Mouse (Mus musculus): ENCODE results near the gene Nudt19. TPM values are rescaled to one million over a fixed set of nuclear protein-coding genes. Genes with fewer than 3 reads are reported as not detected.
A peak's percentile ranks its signal among the peaks of the same experiment; 100 is the strongest.

Gene Nudt19
- polyA plus RNA-seq (2015; fragmentation: Nextera tagmentation; extraction: Ambion mirVana) = 96.0 and 105 TPM in 2 replicates

DNA sequence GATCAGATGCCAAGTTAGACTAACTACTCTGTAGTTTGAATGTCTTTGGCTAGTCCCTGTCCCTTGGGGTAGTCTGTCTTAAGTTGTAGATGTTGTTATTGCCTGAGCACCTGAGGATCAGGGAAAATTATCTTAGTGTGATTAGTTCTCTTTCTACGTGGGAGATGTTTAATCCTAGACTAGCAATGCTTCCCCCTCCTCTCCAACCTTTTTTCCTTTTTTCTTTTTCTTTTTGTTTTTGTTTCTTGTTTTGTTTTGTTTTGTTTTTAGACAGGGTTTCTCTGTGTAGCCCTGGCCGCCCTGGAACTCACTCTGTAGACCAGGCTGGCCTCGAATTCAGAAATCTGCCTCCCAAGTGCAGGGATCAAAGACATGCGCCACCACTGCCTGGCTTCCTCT, at the start of gene Nudt19:
Gene Nudt19 (minus strand): TSS at position 100 of the 399 bp plus-strand sequence.
- peaks cover 85% of the 10 kb centered on the region for H3K4me1 ChIP-seq (replicated peaks)

DNA sequence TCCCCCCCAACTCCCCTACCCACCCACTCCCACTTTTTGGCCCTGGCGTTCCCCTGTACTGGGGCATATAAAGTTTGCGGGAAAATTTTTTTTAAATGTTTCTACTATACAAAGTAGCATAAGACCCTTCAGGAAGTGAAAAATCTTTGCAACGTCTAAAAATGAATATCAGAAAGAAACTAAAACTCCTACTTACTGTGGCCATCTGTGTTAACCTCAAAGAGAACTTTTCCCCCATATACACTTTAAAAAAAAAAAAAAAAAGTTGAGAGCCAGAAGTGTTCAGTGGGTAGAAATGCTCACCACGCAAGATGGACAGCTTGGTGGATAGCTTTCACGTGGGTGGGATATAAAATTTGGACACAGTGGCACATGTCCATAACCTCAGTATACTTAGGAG, 46.7 kb upstream of the Nudt19 start:
- DNase-seq (no peak), ATAC-seq (ENCODE audit: low read depth) (no peak)
- H3K9ac ChIP-seq = no peak overlapping the region
- H3K4me3 ChIP-seq (replicated peaks) = no peak overlapping the region
- H3K36me3 ChIP-seq = peaks cover 81% of the 10 kb centered on the region
- no peak overlapping the region for H3K4me2 ChIP-seq
- H3K4me1 ChIP-seq (replicated peaks) = peaks cover 23% of the 10 kb centered on the region
- WGBS (ENCODE audit: insufficient replicate concordance) = 82% methylated on average over 5 of the region's 5 CpGs
- H3K27me3 ChIP-seq = no peaks in the 10 kb centered on the region
- no peaks in the 10 kb centered on the region for H3K9me3 ChIP-seq (replicated peaks)
- H3K27ac ChIP-seq = no peak overlapping the region

More for the DNA sequence above, at the start of gene Nudt19:
- H3K4me3 ChIP-seq (replicated peaks) = peak within 1 kb of the TSS; percentile 88
- H3K27me3 ChIP-seq = no peaks in the 10 kb centered on the region
- H3K9ac ChIP-seq = peak within 1 kb of the TSS; percentile 97
- DNase-seq = no peak
- peak within 1 kb of the TSS; percentile 95 for H3K4me2 ChIP-seq
- peak within 1 kb of the TSS; percentile 99 for H3K27ac ChIP-seq
- peaks cover 12% of the 10 kb centered on the region for H3K36me3 ChIP-seq
- no peaks in the 10 kb centered on the region for H3K9me3 ChIP-seq (replicated peaks)
- no peak for ATAC-seq (ENCODE audit: low read depth)
- 48% methylated on average over 4 of the region's 4 CpGs for WGBS (ENCODE audit: insufficient replicate concordance)

- H3K27ac ChIP-seq = peak overlapping the region; percentile 29; the same call in 1 of the 2 replicates
- peaks cover 23% of the 10 kb centered on the region for H3K4me1 ChIP-seq (replicated peaks)
- DNase-seq (peak; percentile 28), ATAC-seq (ENCODE audit: low read depth) (peak; percentile 85)
- no peaks in the 10 kb centered on the region for H3K9me3 ChIP-seq (replicated peaks)
- H3K9ac ChIP-seq = no peak overlapping the region
- WGBS (ENCODE audit: insufficient replicate concordance) = 48% methylated on average over 6 of the region's 6 CpGs
- H3K27me3 ChIP-seq = no peaks in the 10 kb centered on the region
- H3K4me3 ChIP-seq (replicated peaks) = no peak overlapping the region
- H3K4me2 ChIP-seq = no peak overlapping the region
- peaks cover 81% of the 10 kb centered on the region for H3K36me3 ChIP-seq
These were observed 45.0 kb upstream of the Nudt19 start for GRCm38 (mm10) chr7:35601106-35601505.

DNA sequence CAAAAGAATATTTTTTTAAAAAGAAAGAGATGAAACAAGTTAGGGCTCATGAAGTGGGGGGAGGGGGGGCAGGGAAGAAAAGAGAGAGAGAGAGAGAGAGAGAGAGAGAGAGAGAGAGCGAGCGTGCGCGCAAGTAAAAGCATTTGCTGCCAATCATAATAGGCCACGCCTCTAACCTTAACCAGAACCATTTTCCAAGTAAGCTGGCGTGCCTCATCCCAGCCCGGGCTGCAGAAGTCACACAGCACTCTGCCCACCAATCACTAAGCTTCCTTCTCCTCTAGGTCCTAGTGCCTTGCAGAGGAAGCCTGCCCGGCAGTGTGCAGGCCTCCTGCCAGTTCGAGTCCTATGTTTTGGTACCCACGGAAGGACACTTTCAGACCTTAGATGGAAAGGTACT, 43.9 kb upstream of the Nudt19 start:
- Histone ChIP-seq H3K36me3 (peaks cover 81% of the 10 kb centered on the region), H3K4me2 (no peak overlapping the region), H3K9me3 (replicated peaks) (no peaks in the 10 kb centered on the region), H3K4me3 (replicated peaks) (no peak overlapping the region), H3K9ac (no peak overlapping the region), H3K27me3 (no peaks in the 10 kb centered on the region), H3K4me1 (replicated peaks) (peaks cover 23% of the 10 kb centered on the region), H3K27ac (no peak overlapping the region)
- 84% methylated on average over 10 of the region's 10 CpGs for WGBS (ENCODE audit: insufficient replicate concordance)
- no peak for ATAC-seq (ENCODE audit: low read depth)
- no peak for DNase-seq

- no peak overlapping the region for H3K4me3 ChIP-seq (replicated peaks)
- no peak overlapping the region for H3K4me2 ChIP-seq
- ATAC-seq (ENCODE audit: low read depth) (no peak), DNase-seq (no peak)
- H3K9ac ChIP-seq = no peak overlapping the region
- H3K9me3 ChIP-seq (replicated peaks) = no peaks in the 10 kb centered on the region
- peaks cover 23% of the 10 kb centered on the region for H3K4me1 ChIP-seq (replicated peaks)
- H3K27ac ChIP-seq = no peak overlapping the region
- WGBS (ENCODE audit: insufficient replicate concordance) = 87% methylated on average over 9 of the region's 9 CpGs
- H3K27me3 ChIP-seq = no peaks in the 10 kb centered on the region
- H3K36me3 ChIP-seq = peaks cover 82% of the 10 kb centered on the region
These were observed 43.4 kb upstream of the Nudt19 start for GRCm38 (mm10) chr7:35599492-35599891.

DNA sequence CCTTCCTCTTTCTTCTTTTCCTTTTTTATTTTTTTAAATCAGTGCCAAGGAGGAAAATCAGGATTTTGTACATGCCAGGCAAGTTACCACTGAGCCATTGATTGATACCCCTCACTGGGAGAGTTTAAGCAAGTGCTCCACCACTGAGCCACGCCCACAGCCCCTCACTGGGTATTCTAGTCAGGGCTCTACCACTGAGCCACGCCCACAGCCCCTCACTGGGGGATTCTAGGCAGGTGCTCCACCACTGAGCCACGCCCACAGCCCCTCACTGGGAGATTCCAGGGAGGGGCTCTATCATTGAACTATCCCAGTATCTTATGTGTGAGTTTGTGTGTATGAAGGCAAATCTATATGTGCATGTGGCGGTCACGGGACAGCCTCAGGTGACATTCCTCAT, 38.2 kb upstream of the Nudt19 start:
- Histone ChIP-seq H3K9ac (no peak overlapping the region), H3K27me3 (no peaks in the 10 kb centered on the region), H3K4me3 (replicated peaks) (no peak overlapping the region), H3K27ac (no peak overlapping the region), H3K36me3 (peaks cover 75% of the 10 kb centered on the region), H3K4me2 (no peak overlapping the region), H3K4me1 (replicated peaks) (peaks cover 19% of the 10 kb centered on the region), H3K9me3 (replicated peaks) (no peaks in the 10 kb centered on the region)
- DNase-seq (no peak), ATAC-seq (ENCODE audit: low read depth) (no peak)
- WGBS (ENCODE audit: insufficient replicate concordance) = 70% methylated on average over 5 of the region's 5 CpGs

GRCm38 (mm10) chr7:35590731-35591191, 34.7 kb upstream of the Nudt19 start:
- Histone ChIP-seq H3K27ac (no peak overlapping the region), H3K4me1 (replicated peaks) (peaks cover 44% of the 10 kb centered on the region), H3K4me2 (no peak overlapping the region), H3K27me3 (no peaks in the 10 kb centered on the region), H3K4me3 (replicated peaks) (no peak overlapping the region), H3K9ac (no peak overlapping the region), H3K36me3 (peaks cover 43% of the 10 kb centered on the region), H3K9me3 (replicated peaks) (no peaks in the 10 kb centered on the region)
- WGBS (ENCODE audit: insufficient replicate concordance) = 90% methylated on average over 10 of the region's 10 CpGs
- no peak for ATAC-seq (ENCODE audit: low read depth)
- DNase-seq = no peak

DNA sequence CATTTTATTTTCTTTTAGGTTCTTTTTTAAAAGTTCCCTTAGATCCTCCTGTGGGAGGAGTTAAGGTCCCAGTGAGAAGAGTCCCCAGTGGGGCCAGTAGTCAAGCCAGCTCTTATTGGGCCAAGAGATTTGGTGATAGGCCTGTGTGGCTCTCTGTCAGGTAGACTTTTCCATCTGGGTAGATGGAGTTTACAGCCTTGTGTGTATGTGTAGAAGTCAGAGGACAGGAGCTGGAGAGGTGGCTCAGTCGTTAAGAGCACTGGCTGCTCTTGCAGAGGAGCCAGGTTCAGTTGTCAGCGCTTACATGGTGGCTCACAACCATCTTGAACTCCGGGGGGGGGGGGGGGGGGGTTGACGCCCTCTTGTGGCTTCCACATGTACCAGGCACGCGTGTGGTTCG, 33.4 kb upstream of the Nudt19 start:
- Histone ChIP-seq H3K27ac (peak overlapping the region; percentile 77), H3K36me3 (peaks cover 30% of the 10 kb centered on the region), H3K4me1 (replicated peaks) (peaks cover 57% of the 10 kb centered on the region), H3K4me2 (peak overlapping the region; percentile 98), H3K27me3 (peaks cover 10% of the 10 kb centered on the region), H3K4me3 (replicated peaks) (no peak overlapping the region; the same call in 1 of the 2 replicates), H3K9me3 (replicated peaks) (no peaks in the 10 kb centered on the region), H3K9ac (0 out of 2 replicates have a peak overlapping the region, but pooled peaks have one; percentile 94)
- DNase-seq = no peak
- ATAC-seq (ENCODE audit: low read depth) = no peak
- 30% methylated on average over 7 of the region's 7 CpGs for WGBS (ENCODE audit: insufficient replicate concordance)

- peak; percentile 53 for DNase-seq
- peak overlapping the region; percentile 91 for H3K4me3 ChIP-seq (replicated peaks)
These were observed 32.8 kb upstream of the Nudt19 start for GRCm38 (mm10) chr7:35588680-35589428.

DNA sequence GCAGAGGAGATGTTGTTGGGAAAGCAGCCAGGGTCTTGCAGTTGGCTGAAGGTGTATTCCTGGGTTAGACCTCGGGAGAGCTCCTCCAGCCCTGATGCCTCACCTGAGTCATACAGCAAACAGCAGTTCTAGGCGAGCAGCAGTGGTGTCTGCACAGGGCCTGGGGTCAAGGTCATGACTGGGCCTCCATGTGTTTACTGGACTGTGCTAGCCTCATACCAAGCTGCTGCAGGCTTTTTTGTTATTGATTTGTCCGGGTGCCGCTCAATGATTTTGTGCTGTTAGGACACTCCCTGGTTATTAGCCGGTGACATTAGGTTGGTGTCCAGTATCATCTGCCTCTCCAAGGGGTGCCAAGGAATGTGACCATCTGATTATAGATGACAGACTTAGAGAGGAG, 31.6 kb upstream of the Nudt19 start:
- WGBS (ENCODE audit: insufficient replicate concordance) = 46% methylated on average over 5 of the region's 5 CpGs
- Histone ChIP-seq H3K4me2 (peak overlapping the region; percentile 98), H3K9ac (peak overlapping the region; percentile 94), H3K4me3 (replicated peaks) (peak overlapping the region; percentile 91), H3K36me3 (peaks cover 14% of the 10 kb centered on the region), H3K27me3 (peaks cover 28% of the 10 kb centered on the region), H3K9me3 (replicated peaks) (no peaks in the 10 kb centered on the region), H3K4me1 (replicated peaks) (peaks cover 66% of the 10 kb centered on the region), H3K27ac (peak overlapping the region; percentile 77)
- ATAC-seq (ENCODE audit: low read depth) (no peak), DNase-seq (no peak)

More at GRCm38 (mm10) chr7:35588680-35589428, 32.8 kb upstream of the Nudt19 start:
- Histone ChIP-seq H3K9ac (peak overlapping the region; percentile 94; the same call in 1 of the 2 replicates), H3K27me3 (peaks cover 17% of the 10 kb centered on the region), H3K4me2 (peak overlapping the region; percentile 98), H3K9me3 (replicated peaks) (no peaks in the 10 kb centered on the region), H3K27ac (peak overlapping the region; percentile 77), H3K4me1 (replicated peaks) (peaks cover 62% of the 10 kb centered on the region), H3K36me3 (peaks cover 25% of the 10 kb centered on the region)
- ATAC-seq (ENCODE audit: low read depth) = peak; percentile 13; the same call in 1 of the 2 replicates
- WGBS (ENCODE audit: insufficient replicate concordance) = 17% methylated on average over 9 of the region's 9 CpGs

DNA sequence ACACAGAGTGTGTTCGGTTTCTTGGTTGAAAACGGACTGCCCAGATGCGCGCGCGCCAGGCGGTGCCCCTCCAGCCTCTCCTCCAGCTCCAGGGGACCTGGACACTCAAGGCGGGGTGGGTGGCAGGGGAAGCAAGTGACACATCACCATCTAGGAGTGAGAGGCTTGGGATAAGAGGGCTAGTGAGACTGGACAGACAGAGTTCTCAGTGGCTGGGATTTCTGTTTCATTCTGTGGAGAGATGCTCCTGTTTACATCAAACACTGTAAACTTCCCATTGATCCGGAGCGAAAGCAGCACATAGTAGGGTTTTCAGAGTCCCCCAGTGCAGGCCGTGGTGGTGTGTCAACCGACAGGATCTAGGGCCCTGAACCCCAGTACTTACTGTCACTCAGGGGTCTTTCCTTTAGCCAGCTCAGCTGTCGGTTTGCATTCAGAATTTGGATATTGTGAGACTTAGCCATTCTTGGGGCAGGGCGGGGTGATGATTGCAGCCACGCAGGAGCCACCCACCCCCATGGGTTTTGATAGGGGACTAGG, 30.9 kb upstream of the Nudt19 start:
- WGBS (ENCODE audit: insufficient replicate concordance) = 7% methylated on average over 15 of the region's 15 CpGs
- H3K4me3 ChIP-seq (replicated peaks) = peak overlapping the region; percentile 91
- H3K27me3 ChIP-seq = peaks cover 35% of the 10 kb centered on the region
- no peak for DNase-seq
- peaks cover 7% of the 10 kb centered on the region for H3K36me3 ChIP-seq
- H3K4me1 ChIP-seq (replicated peaks) = peaks cover 66% of the 10 kb centered on the region
- peak overlapping the region; percentile 87 for H3K27ac ChIP-seq
- H3K9ac ChIP-seq = peak overlapping the region; percentile 94
- no peaks in the 10 kb centered on the region for H3K9me3 ChIP-seq (replicated peaks)
- peak overlapping the region; percentile 98 for H3K4me2 ChIP-seq
- ATAC-seq (ENCODE audit: low read depth) = no peak

All from liver, embryonic 13.5 days (tissue).